Mouse (Mus musculus) mesoderm, embryonic 11.5 days (tissue): Measurements from ENCODE around the gene Msln.

ENCODE experiments used
- DNase-seq: peaks from one replicate; pipeline ENCODE4 v3.0.0-alpha.2; 2012; ENCODE audit warnings: low read depth, low spot score

Gene Msln

GRCm38 (mm10) chr17:25723919-25724318 lies 30.3 kb downstream of the Msln start:
- peak; percentile 22 for DNase-seq

GRCm38 (mm10) chr17:25723470-25723869 lies 30.7 kb downstream of the Msln start:
- DNase-seq: no peak

GRCm38 (mm10) chr17:25721476-25721875 lies 32.7 kb downstream of the Msln start:
- no peak for DNase-seq

- DNase-seq: no peak
Observed at GRCm38 (mm10) chr17:25717691-25718090, 36.5 kb downstream of the Msln start.

DNA sequence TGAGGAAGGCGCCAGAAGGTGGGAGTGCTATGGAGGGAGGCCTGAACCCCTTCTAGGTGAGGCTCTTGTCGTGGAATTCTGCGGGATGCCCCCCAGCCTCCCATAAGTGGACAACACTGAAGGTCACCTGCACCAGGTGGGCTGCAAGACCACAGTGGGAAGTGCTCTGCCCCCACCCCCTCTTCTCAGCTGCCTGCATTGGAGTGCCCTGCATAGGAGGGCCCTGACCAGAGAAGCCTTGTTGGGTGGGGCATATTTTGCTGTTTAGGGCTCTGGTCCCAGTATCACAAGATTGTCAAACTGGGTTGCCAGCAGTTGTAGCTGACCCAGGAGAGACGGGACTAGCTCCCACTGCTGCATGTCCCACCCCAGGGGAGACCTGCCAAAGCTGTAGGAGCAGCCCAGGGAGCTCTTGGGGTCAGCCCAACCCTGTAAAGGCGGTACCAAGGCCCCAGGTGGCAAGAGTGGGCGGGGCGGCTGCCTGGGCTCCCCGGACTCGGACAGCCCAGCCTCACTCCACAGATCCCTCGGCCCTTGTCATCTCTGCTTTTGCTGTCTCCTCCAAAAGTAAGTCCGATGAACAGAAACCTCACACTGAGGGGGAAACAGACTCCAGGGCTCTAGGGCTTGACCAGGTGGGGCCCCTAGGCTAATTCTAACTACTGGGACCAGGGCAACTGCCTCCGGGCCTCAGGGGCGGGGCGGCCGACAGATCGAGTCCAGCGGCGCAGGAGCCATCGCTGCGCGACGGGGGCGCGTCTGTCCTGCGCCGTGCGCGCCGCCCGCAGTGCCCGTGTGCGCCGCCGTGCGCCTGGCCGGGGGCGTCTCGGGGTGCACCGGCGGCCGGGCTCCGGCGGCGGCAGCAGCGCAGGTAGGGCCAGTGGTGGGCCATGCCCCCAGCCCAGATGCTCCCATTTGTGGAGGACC lies 37.2 kb downstream of the Msln start, which contains the start of gene Gng13:
Gene Gng13 (plus strand): TSS at position 461 of the 927 bp plus-strand sequence.
- peak; percentile 17 for DNase-seq

DNA sequence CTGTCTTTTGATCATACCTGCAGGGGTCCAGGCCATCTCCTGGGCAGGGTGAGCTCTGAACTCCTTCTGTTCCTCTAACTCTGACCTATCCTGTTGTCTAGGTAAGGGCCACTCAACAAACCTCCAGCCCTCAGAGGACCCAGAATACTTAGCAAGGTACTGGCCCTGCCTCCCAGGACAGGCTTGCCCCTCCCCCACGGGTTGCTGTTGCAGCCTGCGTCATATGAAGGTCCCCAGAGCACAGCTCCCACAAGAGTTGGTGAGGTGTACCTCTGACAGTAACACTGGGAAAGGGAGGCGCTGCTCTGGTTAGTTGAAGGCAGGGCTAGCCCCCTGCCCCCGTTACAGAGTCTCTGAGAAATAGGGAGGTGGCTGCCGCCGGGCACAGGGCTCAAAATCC lies 38.0 kb downstream of the Msln start:
- DNase-seq: no peak

DNA sequence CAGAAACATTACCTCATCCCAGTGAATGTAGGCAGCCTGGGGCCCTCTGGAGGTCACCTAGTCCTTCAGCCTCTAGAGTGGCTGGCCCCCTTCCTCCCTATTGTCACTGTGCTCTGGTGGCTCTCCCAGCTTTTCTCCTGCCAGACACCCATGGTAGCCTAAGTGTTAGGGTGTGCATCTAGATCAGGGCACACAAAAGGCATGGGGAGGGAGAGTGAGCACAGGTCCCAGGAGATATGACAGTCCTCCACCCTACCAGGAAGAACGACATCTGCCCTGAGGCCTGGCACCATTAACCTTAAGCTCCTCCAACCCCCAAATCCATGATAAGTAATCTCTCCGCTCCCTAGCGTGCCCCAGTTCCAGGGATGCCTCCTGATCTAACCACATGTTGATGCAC lies 38.6 kb downstream of the Msln start:
- no peak for DNase-seq

GRCm38 (mm10) chr17:25711136-25711535 lies 43.0 kb downstream of the Msln start:
- DNase-seq: no peak

- DNase-seq: no peak
Observed at GRCm38 (mm10) chr17:25709994-25710393, 44.2 kb downstream of the Msln start.

DNA sequence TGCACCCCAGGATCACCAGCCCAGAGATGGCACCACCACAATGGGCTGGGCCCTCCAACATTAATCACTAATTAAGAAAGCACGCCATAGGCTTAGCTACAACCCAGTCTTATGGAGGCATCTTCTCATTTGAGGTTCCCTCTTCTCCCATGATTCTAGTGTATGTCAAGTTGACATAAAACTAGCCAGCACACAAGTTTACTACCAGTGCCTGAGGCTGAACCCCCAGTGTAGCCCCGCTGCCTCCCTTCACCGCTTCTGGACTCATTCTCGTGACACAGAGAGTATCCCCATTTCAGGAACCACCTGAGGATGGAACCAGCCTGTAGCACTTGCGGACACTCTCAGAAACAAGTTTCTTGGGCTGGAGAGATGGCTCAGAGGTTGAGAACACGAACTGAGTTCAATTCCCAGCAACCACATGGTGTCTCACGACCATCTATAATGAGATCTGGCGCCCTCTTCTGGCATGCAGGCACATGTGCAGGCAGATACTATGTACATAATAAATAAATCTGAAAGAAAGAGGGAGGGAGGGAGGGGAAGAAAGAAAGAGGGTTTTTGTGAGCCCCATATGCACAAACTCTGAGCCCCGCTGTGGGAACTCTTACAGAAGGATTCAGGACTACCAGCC lies 53.2 kb downstream of the Msln start:
- no peak for DNase-seq
